Mouse (Mus musculus): ENCODE measurements around the gene Tmcc2.

DNA sequence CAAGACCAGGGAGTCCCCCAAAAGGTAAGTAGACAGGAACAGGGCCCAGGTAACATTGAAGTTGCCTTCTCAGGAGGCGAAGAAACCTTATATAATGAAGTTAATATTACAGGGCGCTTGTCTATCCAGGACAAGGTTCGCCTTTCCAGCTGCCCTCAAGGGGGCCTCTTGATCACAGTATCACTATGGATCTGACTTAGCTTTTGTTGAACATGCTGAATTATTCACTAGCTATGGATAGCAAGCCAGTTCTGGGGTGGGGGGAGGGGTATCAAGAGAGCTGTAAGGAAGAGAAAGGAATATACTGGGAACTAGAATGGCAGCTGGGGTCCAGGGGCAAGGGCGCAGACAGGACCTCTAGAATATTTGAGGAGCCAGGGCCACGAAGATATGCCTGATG lies 18.7 kb downstream of the Tmcc2 start:
- TF ChIP-seq SRF (IDR thresholded peaks at IDR 0.05; ENCODE audit: control insufficient read depth, insufficient read length, low read depth): no peak
- TF ChIP-seq MAX (IDR thresholded peaks at IDR 0.05; ENCODE audit: low read depth): no peak
- no peak for TF ChIP-seq POLR2A (IDR thresholded peaks at IDR 0.05; ENCODE audit: insufficient read length, low read depth)
- TF ChIP-seq USF1 (IDR thresholded peaks at IDR 0.05; ENCODE audit: low read depth): no peak
- TF ChIP-seq TCF12 (IDR thresholded peaks at IDR 0.05; ENCODE audit: insufficient read depth, poor library complexity, severe bottlenecking): no peak
- no peak for TF ChIP-seq CEBPB (IDR thresholded peaks at IDR 0.05; ENCODE audit: insufficient read depth, poor library complexity, severe bottlenecking)
